ENCODE assay signal across 13 mouse cellular contexts in genomic region chr2:127377942-127378610, GRCm38 (mm10). TPM values are rescaled to one million over a fixed set of nuclear protein-coding genes. Genes with fewer than 3 reads are reported as not detected.
A peak's percentile ranks its signal among the peaks of the same experiment; 100 is the strongest.
DNase-seq lines count a peak whose midpoint lies in the region; ATAC-seq lines count a peak whose summit lies in the region.
"Had no signal": no experiment of that assay in that cellular context is flagged by ENCODE, and none has a peak within 500 bp of the region (broad histone marks: within the 10 kb centered on the region; RNA-seq: fewer than 3 reads in every experiment).

No protein-coding gene starts in this region.

- no peak for ATAC-seq in hindbrain, embryonic 14.5 days (ENCODE audit: low FRiP score)
- peak; percentile 49 for ATAC-seq in hindbrain, embryonic 15.5 days (ENCODE audit: low FRiP score, low read depth)
- peak; percentile 67; the same call in 1 of the 2 replicates for ATAC-seq in neural tube, embryonic 13.5 days (ENCODE audit: low read depth)
- no peak for ATAC-seq in erythroblast, adult 5-6 weeks (replicated peaks; ENCODE audit: low FRiP score, poor library complexity, severe bottlenecking)

- no peaks in the 10 kb centered on the region for H3K27me3 ChIP-seq in hindbrain, embryonic 10.5 days (ENCODE audit: insufficient read depth, poor library complexity, severe bottlenecking)
- no peaks in the 10 kb centered on the region for H3K27me3 ChIP-seq in hindbrain, embryonic 14.5 days (ENCODE audit: control insufficient read depth, insufficient read depth, low read length)
- H3K27me3 ChIP-seq in hindbrain, embryonic 15.5 days, result no peaks in the 10 kb centered on the region
- H3K27me3 ChIP-seq in neural tube, embryonic 13.5 days, result no peaks in the 10 kb centered on the region

- peaks cover 28% of the 10 kb centered on the region for H3K4me1 ChIP-seq in hindbrain, embryonic 10.5 days (replicated peaks)
- no peaks in the 10 kb centered on the region for H3K4me1 ChIP-seq in hindbrain, embryonic 14.5 days (replicated peaks; ENCODE audit: control insufficient read depth, insufficient read depth, low read length)
- 0 out of 2 replicates have a peak, but pooled peaks cover 6% of the 10 kb centered on the region for H3K4me1 ChIP-seq in hindbrain, embryonic 15.5 days (replicated peaks)
- H3K4me1 ChIP-seq in neural tube, embryonic 13.5 days (replicated peaks), result peaks cover 11% of the 10 kb centered on the region

- H3K4me3 ChIP-seq in hindbrain, embryonic 10.5 days, result no peak overlapping the region
- H3K4me3 ChIP-seq in hindbrain, embryonic 14.5 days (replicated peaks; ENCODE audit: low read length), result no peak overlapping the region
- no peak overlapping the region for H3K4me3 ChIP-seq in hindbrain, embryonic 15.5 days
- no peak overlapping the region for H3K4me3 ChIP-seq in neural tube, embryonic 13.5 days

- H3K4me2 ChIP-seq in hindbrain, embryonic 14.5 days (replicated peaks), result no peak overlapping the region
- no peak overlapping the region for H3K4me2 ChIP-seq in hindbrain, embryonic 15.5 days
- no peak overlapping the region for H3K4me2 ChIP-seq in neural tube, embryonic 13.5 days

- DNase-seq in hindbrain, embryonic 10.5 days (ENCODE audit: low spot score), result no peak
- DNase-seq in hindbrain, embryonic 14.5 days (ENCODE audit: low spot score), result no peak
- DNase-seq in R1 (ENCODE audit: low read depth, low spot score), result peak; percentile 21
- no peak for DNase-seq in adrenal gland, adult 8-10 months
- no peak for DNase-seq in yolk sac, embryonic 10.5 days (ENCODE audit: low spot score)
- DNase-seq: adrenal gland, adult 2 months; cerebellum, adult 9-11 months had no signal

- peak overlapping the region; percentile 16; the same call in 1 of the 2 replicates for H3K27ac ChIP-seq in hindbrain, embryonic 10.5 days
- no peak overlapping the region for H3K27ac ChIP-seq in hindbrain, embryonic 14.5 days
- no peak overlapping the region for H3K27ac ChIP-seq in hindbrain, embryonic 15.5 days (replicated peaks)
- no peak overlapping the region for H3K27ac ChIP-seq in neural tube, embryonic 13.5 days (replicated peaks)

- 70% methylated on average over 7 of the region's 7 CpGs for WGBS in hindbrain, embryonic 10.5 days
- 56% methylated on average over 7 of the region's 7 CpGs for WGBS in hindbrain, embryonic 14.5 days
- WGBS in hindbrain, embryonic 15.5 days, result 60% methylated on average over 7 of the region's 7 CpGs
- 60% methylated on average over 7 of the region's 7 CpGs for WGBS in neural tube, embryonic 13.5 days

- no peaks in the 10 kb centered on the region for H3K9me3 ChIP-seq in hindbrain, embryonic 10.5 days
- H3K9me3 ChIP-seq in hindbrain, embryonic 14.5 days (ENCODE audit: control insufficient read depth, low read length), result no peaks in the 10 kb centered on the region
- no peaks in the 10 kb centered on the region for H3K9me3 ChIP-seq in hindbrain, embryonic 15.5 days
- no peaks in the 10 kb centered on the region for H3K9me3 ChIP-seq in neural tube, embryonic 13.5 days

- H3K36me3 ChIP-seq in hindbrain, embryonic 10.5 days, result no peaks in the 10 kb centered on the region
- no peaks in the 10 kb centered on the region for H3K36me3 ChIP-seq in hindbrain, embryonic 14.5 days (replicated peaks; ENCODE audit: control insufficient read depth, insufficient read depth)
- H3K36me3 ChIP-seq in hindbrain, embryonic 15.5 days, result no peaks in the 10 kb centered on the region
- no peaks in the 10 kb centered on the region for H3K36me3 ChIP-seq in neural tube, embryonic 13.5 days

- no peak overlapping the region for H3K9ac ChIP-seq in hindbrain, embryonic 14.5 days
- no peak overlapping the region for H3K9ac ChIP-seq in hindbrain, embryonic 15.5 days
- H3K9ac ChIP-seq in neural tube, embryonic 13.5 days, result no peak overlapping the region

RNA-seq across cellular contexts. Expression of gene Adra2b, which starts 15.1 kb away (rescaled TPM):
- 2.3 and 3.0 TPM in 2 replicates for polyA plus RNA-seq in hindbrain, embryonic 10.5 days (2016; fragmentation: Nextera tagmentation; extraction: Ambion mirVana)
- 0.53 and 0.79 TPM in 2 replicates for polyA plus RNA-seq in hindbrain, embryonic 14.5 days (2014; fragmentation: Nextera tagmentation; extraction: Ambion mirVana)
- polyA plus RNA-seq in hindbrain, embryonic 15.5 days (2015; fragmentation: Nextera tagmentation; extraction: Ambion mirVana), result 0.47 TPM in 2 replicates
- polyA plus RNA-seq in neural tube, embryonic 13.5 days (2015; fragmentation: Nextera tagmentation; extraction: Ambion mirVana), result 0.32 and 0.45 TPM in 2 replicates
- 1 to 10 TPM; 1.1 to 1.7 (median 1.6) TPM for total RNA-seq in adrenal gland, adult 8-10 months (2022)
- not detected in 2 replicates for total RNA-seq in erythroblast, adult 5-6 weeks (2015; ENCODE audit: low replicate concordance)
- not detected in 2 replicates for total RNA-seq in erythroblast, adult 5-6 weeks (2017; ENCODE audit: low replicate concordance)

RNA-seq across cellular contexts. Expression of gene Astl, which starts 39.6 kb away (rescaled TPM):
- polyA plus RNA-seq in hindbrain, embryonic 10.5 days (2016; fragmentation: Nextera tagmentation; extraction: Ambion mirVana), result not detected in 2 replicates
- not detected in 2 replicates for polyA plus RNA-seq in hindbrain, embryonic 14.5 days (2014; fragmentation: Nextera tagmentation; extraction: Ambion mirVana)
- not detected in 2 replicates for polyA plus RNA-seq in hindbrain, embryonic 15.5 days (2015; fragmentation: Nextera tagmentation; extraction: Ambion mirVana)
- polyA plus RNA-seq in neural tube, embryonic 13.5 days (2015; fragmentation: Nextera tagmentation; extraction: Ambion mirVana), result not detected in 2 replicates
- total RNA-seq in adrenal gland, adult 8-10 months (2022), result not detected
- total RNA-seq in erythroblast, adult 5-6 weeks (2015; ENCODE audit: low replicate concordance), result not detected in 2 replicates
- total RNA-seq in erythroblast, adult 5-6 weeks (2017; ENCODE audit: low replicate concordance), result not detected in 2 replicates
- total RNA-seq: adrenal gland, adult 2 months; left cerebral cortex, postnatal 25 days had no signal
- polyA plus RNA-seq: adrenal gland, adult 2 months; heart, embryonic 16.5 days; testis, adult 2 months had no signal

RNA-seq across cellular contexts. Expression of gene Dusp2, which starts 42.1 kb away (rescaled TPM):
- polyA plus RNA-seq in hindbrain, embryonic 10.5 days (2016; fragmentation: Nextera tagmentation; extraction: Ambion mirVana), result 5.2 and 5.7 TPM in 2 replicates
- polyA plus RNA-seq in hindbrain, embryonic 14.5 days (2014; fragmentation: Nextera tagmentation; extraction: Ambion mirVana), result 12.5 and 15.2 TPM in 2 replicates
- polyA plus RNA-seq in hindbrain, embryonic 15.5 days (2015; fragmentation: Nextera tagmentation; extraction: Ambion mirVana), result 13.0 and 14.2 TPM in 2 replicates
- polyA plus RNA-seq in neural tube, embryonic 13.5 days (2015; fragmentation: Nextera tagmentation; extraction: Ambion mirVana), result 7.5 and 9.1 TPM in 2 replicates
- under 1 TPM; 0.91 to 0.96 (median 0.92) TPM for total RNA-seq in adrenal gland, adult 8-10 months (2022)
- total RNA-seq in erythroblast, adult 5-6 weeks (2015; ENCODE audit: low replicate concordance), result 3.6 and 5.6 TPM in 2 replicates
- 0.34 and 1.5 TPM in 2 replicates for total RNA-seq in erythroblast, adult 5-6 weeks (2017; ENCODE audit: low replicate concordance)

RNA-seq across cellular contexts. Expression of gene Gpat2, which starts 46.9 kb away (rescaled TPM):
- polyA plus RNA-seq in hindbrain, embryonic 10.5 days (2016; fragmentation: Nextera tagmentation; extraction: Ambion mirVana), result 0.10 and 0.24 TPM in 2 replicates
- polyA plus RNA-seq in hindbrain, embryonic 14.5 days (2014; fragmentation: Nextera tagmentation; extraction: Ambion mirVana), result 0.07 and 0.08 TPM in 2 replicates
- 0.18 and 0.33 TPM in 2 replicates for polyA plus RNA-seq in hindbrain, embryonic 15.5 days (2015; fragmentation: Nextera tagmentation; extraction: Ambion mirVana)
- 0.29 and 0.31 TPM in 2 replicates for polyA plus RNA-seq in neural tube, embryonic 13.5 days (2015; fragmentation: Nextera tagmentation; extraction: Ambion mirVana)
- under 1 TPM in 3 of 4 experiments, not detected in 1; 0.17 to 0.94 (median 0.71) TPM for total RNA-seq in adrenal gland, adult 8-10 months (2022)
- total RNA-seq in erythroblast, adult 5-6 weeks (2015; ENCODE audit: low replicate concordance), result not detected in 2 replicates
- total RNA-seq in erythroblast, adult 5-6 weeks (2017; ENCODE audit: low replicate concordance), result not detected in 2 replicates

Comparison
In these comparisons a context has a peak if more than half of its experiments do, and no peak if none do; other contexts are left out.
1. ATAC-seq: peak in hindbrain, embryonic 15.5 days (single experiment) and neural tube, embryonic 13.5 days (single experiment); none in hindbrain, embryonic 14.5 days (single experiment) and erythroblast, adult 5-6 weeks (single experiment).